Mouse (Mus musculus) forebrain, embryonic 12.5 days (tissue): ENCODE measurements around the gene Tef. TPM values are rescaled to one million over a fixed set of nuclear protein-coding genes. Genes with fewer than 3 reads are reported as not detected.

ENCODE experiments used
- ATAC-seq: fragments of 200-750 bp; cut with Nextera tagmentation; 2 replicates; pipeline ENCODE4 v1.8.0; 2017; ENCODE audit warnings: moderate TSS enrichment; ENCODE audit not compliant: low FRiP score
- H3K27ac ChIP-seq: fragments of 300-500 bp; sonication (generic); 2 replicates; pipeline ENCODE4 v1.5.1; 2016; ENCODE audit warnings: mild to moderate bottlenecking
- H3K27me3 ChIP-seq: fragments of 300-500 bp; sonication (generic); 2 replicates; pipeline ENCODE4 v1.6.1; 2016; ENCODE audit warnings: mild to moderate bottlenecking
- H3K36me3 ChIP-seq: fragments of 300-500 bp; sonication (generic); replicated peaks from 2 replicates; pipeline ENCODE4 v1.6.1; 2016; ENCODE audit warnings: mild to moderate bottlenecking
- H3K4me1 ChIP-seq: fragments of 300-500 bp; sonication (generic); 2 replicates; pipeline ENCODE4 v1.6.1; 2016
- H3K4me2 ChIP-seq: fragments of 300-500 bp; sonication (generic); 2 replicates; pipeline ENCODE4 v1.6.1; 2016; ENCODE audit warnings: mild to moderate bottlenecking, moderate library complexity
- H3K4me3 ChIP-seq: fragments of 300-500 bp; sonication (generic); replicated peaks from 2 replicates; pipeline ENCODE4 v1.5.1; 2016; ENCODE audit warnings: mild to moderate bottlenecking
- H3K9ac ChIP-seq: fragments of 300-500 bp; sonication (generic); 2 replicates; pipeline ENCODE4 v1.6.1; 2016; ENCODE audit warnings: mild to moderate bottlenecking
- H3K9me3 ChIP-seq: fragments of 300-500 bp; sonication (generic); 2 replicates; pipeline ENCODE4 v1.6.1; 2016
- WGBS: fragments of 180-500 bp; shearing (Covaris S2); methylation state at CpG from one replicate; pipeline ENCODE4 v1.1.7; 2016; 5-methylcytosine and 5-hydroxymethylcytosine counted together
- polyA plus RNA-seq: library from polyadenylated mRNA; unstranded; fragments of >200 nt; fragmentation: Nextera tagmentation; extraction: Ambion mirVana; gene quantifications from 2 replicates; pipeline ENCODE4 v1.2.1, GENCODE M21; 2016

The Tef gene
- polyA plus RNA-seq, 1 experiment from 2014 or later: 25.8 TPM

GRCm38 (mm10) chr15:81833481-81833880 lies 31.3 kb downstream of the Tef start:
- Histone ChIP-seq H3K9me3 (no peaks in the 10 kb centered on the region), H3K36me3 (0 out of 2 replicates have a peak, but pooled peaks cover under 1% of the 10 kb centered on the region), H3K4me2 (no peak overlapping the region), H3K9ac (no peak overlapping the region), H3K4me3 (no peak overlapping the region), H3K27me3 (peaks cover 13% of the 10 kb centered on the region), H3K27ac (no peak overlapping the region), H3K4me1 (peaks cover 15% of the 10 kb centered on the region)
- no peak for ATAC-seq
- 84% methylated on average over 4 of the region's 4 CpGs for WGBS

GRCm38 (mm10) chr15:81834171-81834841 lies 32.1 kb downstream of the Tef start:
- Histone ChIP-seq H3K27me3 (peaks cover 13% of the 10 kb centered on the region), H3K4me1 (peaks cover 15% of the 10 kb centered on the region), H3K9me3 (no peaks in the 10 kb centered on the region), H3K9ac (no peak overlapping the region), H3K36me3 (no peaks in the 10 kb centered on the region), H3K27ac (no peak overlapping the region), H3K4me3 (no peak overlapping the region), H3K4me2 (no peak overlapping the region)
- no peak for ATAC-seq
- 58% methylated on average over 3 of the region's 3 CpGs for WGBS

- Histone ChIP-seq H3K9me3 (no peaks in the 10 kb centered on the region), H3K4me2 (no peak overlapping the region; the same call in 1 of the 2 replicates), H3K4me3 (no peak overlapping the region), H3K36me3 (no peaks in the 10 kb centered on the region), H3K9ac (no peak overlapping the region; the same call in 1 of the 2 replicates), H3K4me1 (peaks cover 15% of the 10 kb centered on the region), H3K27ac (no peak overlapping the region), H3K27me3 (peaks cover 13% of the 10 kb centered on the region)
- no peak for ATAC-seq
- 74% methylated on average over 10 of the region's 10 CpGs for WGBS
Measured at GRCm38 (mm10) chr15:81835007-81835880, 33.0 kb downstream of the Tef start.

DNA sequence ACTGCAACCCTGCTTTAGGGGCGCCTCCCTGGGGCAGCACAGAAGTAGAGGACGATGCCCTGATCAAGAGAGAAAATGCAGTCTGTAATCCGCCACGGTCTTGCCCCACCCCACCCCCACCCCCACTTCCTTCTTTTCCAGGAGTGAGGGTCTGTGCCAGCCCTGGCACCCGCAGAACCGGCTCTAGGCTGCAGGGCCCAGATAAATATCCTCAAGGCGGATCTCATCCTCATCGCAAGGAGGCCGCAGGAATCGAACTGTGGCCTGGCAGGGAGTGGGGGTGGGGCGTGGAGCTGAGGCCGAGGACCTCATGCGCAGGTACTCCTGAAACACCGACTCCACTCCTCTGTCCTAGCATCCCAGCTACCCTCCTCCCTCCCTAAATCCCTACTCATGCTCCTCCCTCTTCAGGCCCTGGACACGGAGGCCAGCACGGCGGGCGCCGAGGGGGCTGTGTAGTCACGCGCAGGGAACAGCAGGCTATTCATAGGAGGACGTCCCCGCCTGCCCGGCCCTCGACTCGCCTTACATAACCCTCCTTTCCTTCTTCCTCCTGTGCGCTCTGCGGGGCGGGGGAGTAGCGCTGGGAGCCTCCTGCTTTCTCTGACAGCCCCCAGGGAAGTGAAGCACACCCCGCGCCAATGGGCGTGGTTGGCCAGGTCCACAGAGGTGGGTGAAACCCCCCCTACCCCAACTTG lies 34.1 kb downstream of the Tef start:
- Histone ChIP-seq H3K36me3 (no peaks in the 10 kb centered on the region), H3K4me2 (peak overlapping the region; percentile 52), H3K4me3 (peak overlapping the region; percentile 25), H3K27ac (peak overlapping the region; percentile 15; the same call in 1 of the 2 replicates), H3K27me3 (peaks cover 13% of the 10 kb centered on the region), H3K9me3 (no peaks in the 10 kb centered on the region), H3K4me1 (peaks cover 11% of the 10 kb centered on the region), H3K9ac (peak overlapping the region; percentile 33)
- ATAC-seq: peak; percentile 75
- 3% methylated on average over 33 of the region's 33 CpGs for WGBS

DNA sequence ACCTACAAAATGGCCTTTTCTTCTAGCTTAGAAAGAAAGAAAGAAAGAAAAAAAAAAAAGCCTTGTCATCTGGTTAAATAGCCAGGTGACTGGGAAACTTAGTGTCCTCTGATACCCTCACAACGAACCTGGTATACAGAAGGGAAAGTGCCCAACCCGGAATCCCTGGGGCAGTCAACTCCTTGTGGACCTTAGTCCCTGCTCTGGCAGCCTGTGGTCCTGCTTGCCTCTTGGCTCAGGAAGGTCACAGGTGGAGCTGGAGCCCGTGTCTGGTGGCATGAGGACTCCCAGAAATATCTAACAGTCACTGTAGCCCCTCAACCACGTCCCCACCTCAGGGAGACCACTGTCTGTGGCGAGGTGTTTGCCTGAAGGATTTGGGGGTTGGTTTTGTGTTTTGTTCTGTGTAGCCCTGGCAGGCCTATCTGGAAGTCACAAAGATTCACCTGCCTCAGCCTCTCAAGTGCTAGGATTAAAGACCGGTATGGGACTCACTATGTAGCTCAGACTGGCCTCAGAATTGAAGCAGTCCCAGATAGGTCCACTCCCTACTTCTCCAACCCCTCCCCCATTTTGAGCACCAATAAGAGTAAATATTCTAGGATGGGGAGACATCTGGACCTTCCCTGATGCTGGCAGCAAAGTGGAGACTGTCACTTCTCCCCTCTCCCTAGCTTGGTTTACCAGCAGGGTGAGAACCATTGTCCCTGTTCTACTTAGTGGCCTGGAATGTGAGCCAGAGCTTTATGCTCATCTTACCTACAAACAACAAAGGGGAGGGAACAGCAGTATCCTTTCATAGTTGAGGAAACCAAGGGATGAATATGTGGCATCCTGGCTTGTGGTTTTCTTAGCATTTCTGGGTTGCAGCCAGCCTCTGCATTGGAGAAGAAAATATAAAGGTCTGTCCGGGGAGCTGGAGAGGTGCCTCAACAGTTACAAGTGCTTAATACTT lies 35.0 kb downstream of the Tef start:
- no peak for ATAC-seq
- Histone ChIP-seq H3K9ac (no peak overlapping the region), H3K4me2 (peak overlapping the region; percentile 52), H3K36me3 (no peaks in the 10 kb centered on the region), H3K27me3 (peaks cover 13% of the 10 kb centered on the region), H3K4me3 (no peak overlapping the region), H3K27ac (no peak overlapping the region), H3K4me1 (peaks cover 11% of the 10 kb centered on the region), H3K9me3 (no peaks in the 10 kb centered on the region)
- WGBS: 58% methylated on average over 7 of the region's 7 CpGs

- H3K9ac ChIP-seq: no peak overlapping the region
- no peak for ATAC-seq
- H3K4me2 ChIP-seq: no peak overlapping the region
- no peaks in the 10 kb centered on the region for H3K9me3 ChIP-seq
- H3K27ac ChIP-seq: no peak overlapping the region
- peaks cover 13% of the 10 kb centered on the region for H3K27me3 ChIP-seq
- no peaks in the 10 kb centered on the region for H3K36me3 ChIP-seq
- WGBS: 75% methylated on average over 14 of the region's 14 CpGs
- peaks cover 11% of the 10 kb centered on the region for H3K4me1 ChIP-seq
- no peak overlapping the region for H3K4me3 ChIP-seq
Measured at GRCm38 (mm10) chr15:81838554-81839235, 36.5 kb downstream of the Tef start.

DNA sequence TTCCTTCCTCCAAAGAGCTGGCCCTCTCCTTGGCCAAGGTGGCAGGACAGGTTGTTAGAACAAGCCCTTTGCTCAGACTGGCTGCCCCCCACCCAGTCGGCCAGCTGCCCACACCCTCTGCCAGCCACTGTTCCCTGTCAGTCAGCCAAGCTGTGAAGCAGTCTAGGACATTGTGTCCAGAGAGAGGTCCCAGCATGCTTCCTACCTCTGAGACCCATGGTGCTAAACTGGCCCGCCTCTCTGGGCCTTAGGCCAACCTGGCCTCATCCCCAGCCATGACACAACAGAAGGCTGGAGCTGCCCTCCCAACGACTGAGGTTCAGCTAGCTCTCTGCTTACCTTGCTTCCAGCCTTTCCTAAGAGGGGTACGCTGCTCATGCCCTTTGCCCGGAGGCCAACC lies 37.4 kb downstream of the Tef start:
- H3K27me3 ChIP-seq: peaks cover 9% of the 10 kb centered on the region
- no peak overlapping the region for H3K4me2 ChIP-seq
- 0 out of 2 replicates have a peak overlapping the region, but pooled peaks have one; percentile 42 for H3K27ac ChIP-seq
- H3K4me1 ChIP-seq: peaks cover 11% of the 10 kb centered on the region
- no peak for ATAC-seq
- H3K9me3 ChIP-seq: no peaks in the 10 kb centered on the region
- no peaks in the 10 kb centered on the region for H3K36me3 ChIP-seq
- H3K4me3 ChIP-seq: no peak overlapping the region
- H3K9ac ChIP-seq: no peak overlapping the region
- 69% methylated on average over 5 of the region's 5 CpGs for WGBS

DNA sequence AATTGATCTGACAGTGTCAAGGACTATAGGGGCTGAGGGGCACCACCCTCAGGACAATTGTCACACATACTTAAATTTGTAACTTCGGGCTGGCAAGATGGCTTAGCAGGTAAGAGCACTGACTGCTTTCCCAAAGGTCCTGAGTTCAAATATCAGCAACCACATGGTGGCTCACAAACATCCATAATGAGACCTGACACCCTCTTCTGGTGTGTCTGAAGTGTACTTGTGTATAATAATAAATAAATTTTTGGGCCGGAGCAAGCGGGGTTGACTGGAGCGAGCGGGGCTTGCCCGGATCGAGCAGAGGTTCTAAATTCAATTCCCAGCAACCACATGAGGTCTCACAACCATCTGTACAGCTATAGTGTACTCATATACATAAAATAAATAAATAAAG lies 38.1 kb downstream of the Tef start:
- 92% methylated on average over 7 of the region's 7 CpGs for WGBS
- H3K4me1 ChIP-seq: peaks cover 11% of the 10 kb centered on the region
- H3K9me3 ChIP-seq: no peaks in the 10 kb centered on the region
- no peak overlapping the region for H3K9ac ChIP-seq
- H3K27ac ChIP-seq: no peak overlapping the region
- no peak overlapping the region for H3K4me2 ChIP-seq
- H3K4me3 ChIP-seq: no peak overlapping the region
- H3K27me3 ChIP-seq: peaks cover 7% of the 10 kb centered on the region
- no peak for ATAC-seq
- H3K36me3 ChIP-seq: no peaks in the 10 kb centered on the region

- Histone ChIP-seq H3K27me3 (0 out of 2 replicates have a peak, but pooled peaks cover under 1% of the 10 kb centered on the region), H3K9ac (no peak overlapping the region), H3K36me3 (0 out of 2 replicates have a peak, but pooled peaks cover 3% of the 10 kb centered on the region), H3K4me3 (no peak overlapping the region), H3K4me1 (no peaks in the 10 kb centered on the region), H3K4me2 (no peak overlapping the region), H3K9me3 (no peaks in the 10 kb centered on the region), H3K27ac (no peak overlapping the region)
- 83% methylated on average over 7 of the region's 7 CpGs for WGBS
- ATAC-seq: no peak
Measured at GRCm38 (mm10) chr15:81842275-81842674, 40.1 kb downstream of the Tef start.

GRCm38 (mm10) chr15:81845033-81845625 lies 42.9 kb downstream of the Tef start:
- ATAC-seq: no peak
- 59% methylated on average over 5 of the region's 5 CpGs for WGBS
- H3K4me1 ChIP-seq: no peaks in the 10 kb centered on the region
- H3K9ac ChIP-seq: no peak overlapping the region
- H3K27me3 ChIP-seq: no peaks in the 10 kb centered on the region
- no peak overlapping the region for H3K4me2 ChIP-seq
- H3K27ac ChIP-seq: no peak overlapping the region
- H3K4me3 ChIP-seq: no peak overlapping the region
- H3K36me3 ChIP-seq: peaks cover 23% of the 10 kb centered on the region
- no peaks in the 10 kb centered on the region for H3K9me3 ChIP-seq

GRCm38 (mm10) chr15:81845724-81846123 lies 43.5 kb downstream of the Tef start:
- 38% methylated on average over 4 of the region's 4 CpGs for WGBS
- H3K4me1 ChIP-seq: no peaks in the 10 kb centered on the region
- no peaks in the 10 kb centered on the region for H3K9me3 ChIP-seq
- no peak for ATAC-seq
- no peak overlapping the region for H3K4me3 ChIP-seq
- no peak overlapping the region for H3K4me2 ChIP-seq
- H3K36me3 ChIP-seq: peaks cover 29% of the 10 kb centered on the region
- H3K9ac ChIP-seq: no peak overlapping the region
- H3K27me3 ChIP-seq: no peaks in the 10 kb centered on the region
- no peak overlapping the region for H3K27ac ChIP-seq
